Mouse (Mus musculus): ENCODE data around the gene Clcn1. TPM values are rescaled to one million over a fixed set of nuclear protein-coding genes. Genes with fewer than 3 reads are reported as not detected.

The Clcn1 gene
- total RNA-seq, 1 experiment: 1.2 TPM

DNA sequence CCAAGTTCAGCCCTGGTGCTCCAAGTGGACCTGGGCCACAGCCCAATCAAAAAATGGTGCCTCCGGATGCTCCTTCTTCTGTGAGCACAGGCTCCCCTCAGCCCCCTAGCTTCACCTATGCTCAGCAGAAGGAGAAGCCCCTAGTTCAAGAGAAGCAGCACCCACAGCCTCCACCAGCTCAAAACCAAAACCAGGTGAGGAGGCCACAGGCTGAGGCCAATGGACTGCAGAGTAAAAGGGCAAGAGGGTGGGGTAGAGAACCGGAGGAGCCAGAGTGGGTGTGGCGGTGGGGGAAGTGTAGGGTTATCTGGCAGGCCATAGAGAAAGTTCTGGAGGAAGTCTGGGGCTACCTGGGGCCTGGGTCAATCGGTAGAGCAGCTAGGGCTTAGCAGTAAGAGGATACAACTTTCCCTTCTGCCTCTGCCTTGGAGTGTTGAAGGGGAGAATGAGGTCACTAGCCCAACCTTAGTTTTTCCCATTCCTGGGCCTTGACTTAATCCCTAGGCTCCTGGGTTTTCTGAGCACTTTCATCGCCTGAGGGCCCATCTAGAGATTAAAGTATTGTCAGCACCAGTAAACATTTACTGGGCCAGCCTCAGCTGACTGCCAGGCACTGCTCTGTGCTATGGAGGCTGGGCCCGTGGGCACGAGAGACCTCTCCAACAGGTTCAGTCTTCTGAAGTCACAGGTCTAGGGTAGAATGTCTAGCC, 65.4 kb downstream of the Clcn1 start:
- TF ChIP-seq ZC3H11A (IDR thresholded peaks at IDR 0.05; ENCODE audit: borderline replicate concordance, low read depth, low read length): no peak
- TF ChIP-seq ZNF384 (IDR thresholded peaks at IDR 0.05; ENCODE audit: low read depth, low read length): no peak
- TF ChIP-seq HCFC1 (IDR thresholded peaks at IDR 0.05; ENCODE audit: borderline replicate concordance, insufficient read depth, low read length): no peak
- TF ChIP-seq MAFK (IDR thresholded peaks at IDR 0.05; ENCODE audit: insufficient read depth, low read depth, low read length): no peak
- TF ChIP-seq CHD2 (IDR thresholded peaks at IDR 0.05; ENCODE audit: low read depth, low read length): no peak
- H3K36me3 ChIP-seq (ENCODE audit: control insufficient read depth, insufficient read depth, low read length, poor library complexity, severe bottlenecking): peaks cover 1% of the 10 kb centered on the region; the same call in 1 of the 2 replicates

DNA sequence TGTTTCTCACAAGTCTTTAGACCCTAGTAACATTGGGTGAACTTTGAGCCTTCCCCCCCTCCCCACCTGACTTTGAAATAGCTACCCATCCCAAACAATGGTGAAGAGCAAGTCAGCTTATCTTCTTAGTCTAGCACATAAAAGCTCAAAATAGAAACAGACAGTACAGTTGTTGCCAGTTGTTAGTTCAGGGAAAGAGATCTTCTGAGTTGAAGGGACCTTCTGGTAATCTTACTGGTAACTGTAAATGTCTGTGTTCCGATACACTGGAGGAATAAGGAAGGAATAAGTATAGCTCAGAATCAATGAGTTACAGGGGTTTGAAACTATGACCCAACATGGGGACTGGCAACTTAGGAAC, 66.0 kb downstream of the Clcn1 start:
- Histone ChIP-seq H3K27ac (ENCODE audit: insufficient read depth, low read depth, low read length, poor library complexity, severe bottlenecking) (no peak overlapping the region), H3K9ac (ENCODE audit: insufficient read depth, low read depth, low read length, poor library complexity, severe bottlenecking) (no peak overlapping the region), H3K9me3 (ENCODE audit: control insufficient read depth, insufficient read depth, low read depth, low read length) (no peaks in the 10 kb centered on the region), H3K36me3 (ENCODE audit: control insufficient read depth, insufficient read depth, low read length, poor library complexity, severe bottlenecking) (peaks cover 4% of the 10 kb centered on the region; the same call in 1 of the 2 replicates), H3K4me3 (ENCODE audit: insufficient read depth in 1 of 2, low read depth in 1 of 2, low read length in 2 of 2, poor library complexity in 1 of 2, severe bottlenecking in 1 of 2) (no peak overlapping the region), H3K4me1 (ENCODE audit: control insufficient read depth in 2 of 2, insufficient read depth in 2 of 2, low read length in 2 of 2, poor library complexity in 1 of 2) (peaks cover 0 to 10% of the 10 kb centered on the region in 2 experiments; a peak in 1 of 4 replicates)
- in situ Hi-C loops (cut with MboI; ENCODE audit: low sequenced_read_pairs in 2 of 2, unreplicated experiment in 2 of 2): no loop called here
- DNase-seq (ENCODE audit: low read depth, low spot score): no peak
- TF ChIP-seq ZNF384 (IDR thresholded peaks at IDR 0.05; ENCODE audit: low read depth, low read length) (no peak), HCFC1 (IDR thresholded peaks at IDR 0.05; ENCODE audit: borderline replicate concordance, insufficient read depth, low read length) (no peak), ZC3H11A (IDR thresholded peaks at IDR 0.05; ENCODE audit: borderline replicate concordance, low read depth, low read length) (no peak), CHD2 (IDR thresholded peaks at IDR 0.05; ENCODE audit: low read depth, low read length) (no peak), MAFK (IDR thresholded peaks at IDR 0.05; ENCODE audit: insufficient read depth, low read depth, low read length) (no peak)

More for the DNA sequence above, 65.4 kb downstream of the Clcn1 start:
- no peak overlapping the region for H3K27ac ChIP-seq (ENCODE audit: insufficient read depth, low read depth, low read length, poor library complexity, severe bottlenecking)
- H3K9me3 ChIP-seq (ENCODE audit: control insufficient read depth, insufficient read depth, low read depth, low read length): no peaks in the 10 kb centered on the region
- peaks cover 0 to 10% of the 10 kb centered on the region in 2 experiments; a peak in 1 of 4 replicates for H3K4me1 ChIP-seq (ENCODE audit: control insufficient read depth in 2 of 2, insufficient read depth in 2 of 2, low read length in 2 of 2, poor library complexity in 1 of 2)
- no peak overlapping the region for H3K4me3 ChIP-seq (ENCODE audit: insufficient read depth in 1 of 2, low read depth in 1 of 2, low read length in 2 of 2, poor library complexity in 1 of 2, severe bottlenecking in 1 of 2)
- no peak for DNase-seq (ENCODE audit: low read depth, low spot score)
- in situ Hi-C loops (cut with MboI; ENCODE audit: low sequenced_read_pairs in 2 of 2, unreplicated experiment in 2 of 2): no loop called here
- no peak overlapping the region for H3K9ac ChIP-seq (ENCODE audit: insufficient read depth, low read depth, low read length, poor library complexity, severe bottlenecking)

DNA sequence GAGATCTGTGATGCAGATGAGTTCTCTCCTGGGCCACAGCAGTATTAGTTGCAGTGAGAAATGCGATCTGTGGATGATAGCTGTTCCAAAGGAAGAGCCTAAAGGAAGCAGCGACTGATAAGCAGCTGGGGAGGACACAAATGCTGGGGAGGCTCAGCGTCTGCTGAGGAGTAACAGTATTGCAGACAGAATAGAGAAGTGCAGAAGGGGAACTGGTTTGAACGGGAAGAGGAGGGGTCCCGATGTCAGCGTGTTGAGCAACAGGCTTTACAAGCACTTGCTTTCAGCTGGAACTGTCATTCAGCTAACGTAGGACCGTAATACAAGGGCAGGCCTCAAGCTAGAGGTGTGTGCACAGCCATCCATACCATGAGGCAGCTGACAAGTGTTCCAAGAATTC, 66.7 kb downstream of the Clcn1 start:
- TF ChIP-seq MAFK (IDR thresholded peaks at IDR 0.05; ENCODE audit: insufficient read depth, low read depth, low read length): no peak
- no peak for TF ChIP-seq HCFC1 (IDR thresholded peaks at IDR 0.05; ENCODE audit: borderline replicate concordance, insufficient read depth, low read length)
- TF ChIP-seq CHD2 (IDR thresholded peaks at IDR 0.05; ENCODE audit: low read depth, low read length): no peak
- no peak for TF ChIP-seq ZC3H11A (IDR thresholded peaks at IDR 0.05; ENCODE audit: borderline replicate concordance, low read depth, low read length)
- no peak for TF ChIP-seq ZNF384 (IDR thresholded peaks at IDR 0.05; ENCODE audit: low read depth, low read length)
- H3K9ac ChIP-seq (ENCODE audit: insufficient read depth, low read depth, low read length, poor library complexity, severe bottlenecking): no peak overlapping the region
- H3K36me3 ChIP-seq (ENCODE audit: control insufficient read depth, insufficient read depth, low read length, poor library complexity, severe bottlenecking): peaks cover 9% of the 10 kb centered on the region; the same call in 1 of the 2 replicates
- in situ Hi-C loops (cut with MboI; ENCODE audit: low sequenced_read_pairs in 2 of 2, unreplicated experiment in 2 of 2): no loop called here
- H3K4me1 ChIP-seq (ENCODE audit: control insufficient read depth in 2 of 2, insufficient read depth in 2 of 2, low read length in 2 of 2, poor library complexity in 1 of 2): peaks cover 0 to 12% of the 10 kb centered on the region in 2 experiments; a peak in 1 of 4 replicates
- H3K4me3 ChIP-seq (ENCODE audit: insufficient read depth in 1 of 2, low read depth in 1 of 2, low read length in 2 of 2, poor library complexity in 1 of 2, severe bottlenecking in 1 of 2): no peak overlapping the region
- no peak overlapping the region for H3K27ac ChIP-seq (ENCODE audit: insufficient read depth, low read depth, low read length, poor library complexity, severe bottlenecking)
- H3K9me3 ChIP-seq (ENCODE audit: control insufficient read depth, insufficient read depth, low read depth, low read length): no peaks in the 10 kb centered on the region
- DNase-seq (ENCODE audit: low read depth, low spot score): no peak

DNA sequence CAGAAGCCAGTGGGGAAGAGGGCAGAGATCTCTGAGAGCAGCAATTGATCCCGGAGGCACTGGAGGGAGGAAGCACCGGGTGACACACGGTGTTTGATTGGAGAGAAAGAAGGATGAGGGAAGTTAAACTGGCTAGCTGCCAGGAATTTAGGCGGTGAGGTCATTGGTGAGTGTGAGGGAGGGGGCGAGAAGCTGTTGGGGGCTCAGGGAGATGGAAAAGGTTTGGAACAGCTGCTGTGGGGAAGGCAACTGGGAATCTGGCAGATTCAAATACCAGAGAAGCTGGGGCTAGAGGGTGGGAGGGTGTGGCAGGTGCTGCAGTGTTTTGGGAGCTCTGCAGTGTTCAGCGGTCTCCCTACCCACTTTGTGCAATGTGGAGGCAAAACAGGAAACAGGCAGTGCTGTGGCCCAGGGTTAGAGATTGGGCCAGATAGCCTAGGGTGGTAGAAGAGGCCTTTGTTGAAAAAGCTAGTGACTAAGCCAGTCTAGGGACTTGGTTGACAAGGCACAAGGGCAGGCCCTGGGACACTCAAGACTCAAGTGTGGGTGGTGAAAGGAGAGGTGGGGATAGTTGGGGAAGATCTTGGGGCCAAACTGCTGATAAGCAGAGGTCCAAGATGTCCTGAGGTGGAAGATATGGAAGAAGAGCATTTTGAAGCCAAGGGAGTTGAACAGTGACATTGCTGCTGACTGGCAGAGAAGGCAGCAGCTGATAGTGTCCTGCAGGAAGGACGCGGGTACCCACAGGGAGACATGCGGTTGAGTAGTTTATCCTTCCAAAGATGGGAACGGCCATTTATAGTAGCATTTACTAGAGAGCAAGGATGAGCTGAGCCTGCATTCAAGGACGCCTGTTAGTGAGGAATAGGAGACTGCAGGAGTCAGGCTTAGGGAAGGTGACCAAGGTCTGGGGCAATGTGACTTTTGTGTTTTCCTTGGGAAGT, 67.9 kb downstream of the Clcn1 start:
- no peaks in the 10 kb centered on the region for H3K9me3 ChIP-seq (ENCODE audit: control insufficient read depth, insufficient read depth, low read depth, low read length)
- in situ Hi-C loops (cut with MboI; ENCODE audit: low sequenced_read_pairs in 2 of 2, unreplicated experiment in 2 of 2): no loop called here
- no peak for DNase-seq (ENCODE audit: low read depth, low spot score)
- H3K27ac ChIP-seq (ENCODE audit: insufficient read depth, low read depth, low read length, poor library complexity, severe bottlenecking): no peak overlapping the region
- H3K9ac ChIP-seq (ENCODE audit: insufficient read depth, low read depth, low read length, poor library complexity, severe bottlenecking): no peak overlapping the region
- H3K4me3 ChIP-seq (ENCODE audit: insufficient read depth in 1 of 2, low read depth in 1 of 2, low read length in 2 of 2, poor library complexity in 1 of 2, severe bottlenecking in 1 of 2): no peak overlapping the region
- H3K36me3 ChIP-seq (ENCODE audit: control insufficient read depth, insufficient read depth, low read length, poor library complexity, severe bottlenecking): peaks cover 15% of the 10 kb centered on the region; the same call in 1 of the 2 replicates
- no peak for TF ChIP-seq CHD2 (IDR thresholded peaks at IDR 0.05; ENCODE audit: low read depth, low read length)
- no peak for TF ChIP-seq MAFK (IDR thresholded peaks at IDR 0.05; ENCODE audit: insufficient read depth, low read depth, low read length)
- TF ChIP-seq ZNF384 (IDR thresholded peaks at IDR 0.05; ENCODE audit: low read depth, low read length): no peak
- peaks cover 0 to 12% of the 10 kb centered on the region in 2 experiments; a peak in 1 of 4 replicates for H3K4me1 ChIP-seq (ENCODE audit: control insufficient read depth in 2 of 2, insufficient read depth in 2 of 2, low read length in 2 of 2, poor library complexity in 1 of 2)

All from ES-E14 (cell line).